7 mouse cellular contexts compared by ENCODE assay signal in the genomic region with DNA sequence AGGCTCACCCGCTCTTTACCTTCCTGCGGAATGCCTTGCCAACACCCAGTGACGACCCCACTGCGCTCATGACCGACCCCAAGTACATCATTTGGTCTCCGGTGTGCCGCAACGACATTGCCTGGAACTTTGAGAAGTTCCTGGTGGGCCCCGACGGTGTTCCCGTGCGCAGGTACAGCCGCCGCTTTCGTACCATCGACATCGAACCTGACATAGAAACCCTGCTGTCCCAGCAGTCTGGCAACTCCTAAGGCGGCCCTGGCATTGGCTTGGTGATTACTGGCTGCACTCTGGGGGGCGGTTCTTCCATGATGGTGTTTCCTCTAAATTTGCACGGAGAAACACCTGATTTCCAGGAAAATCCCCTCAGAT. TPM values are rescaled to one million over a fixed set of nuclear protein-coding genes. Genes with fewer than 3 reads are reported as not detected.
DNase-seq lines count a peak whose midpoint lies in the region; ATAC-seq and TF ChIP-seq lines count a peak whose summit lies in the region.

No protein-coding gene starts in this region.

- H3K79me3 ChIP-seq in C2C12 (ENCODE audit: low read depth): peaks cover 12% of the 10 kb centered on the region

- peak overlapping the region; percentile 95 for H3K27ac ChIP-seq in embryonic facial prominence, embryonic 12.5 days
- H3K27ac ChIP-seq in liver, embryonic 11.5 days (ENCODE audit: low read depth, low read length): peak overlapping the region; percentile 98
- H3K27ac ChIP-seq in neural tube, embryonic 13.5 days (replicated peaks): peak overlapping the region; percentile 95

- WGBS in embryonic facial prominence, embryonic 12.5 days: 8% methylated on average over 20 of the region's 20 CpGs
- WGBS in liver, embryonic 11.5 days: 4% methylated on average over 20 of the region's 20 CpGs
- WGBS in neural tube, embryonic 13.5 days: 14% methylated on average over 20 of the region's 20 CpGs

- H3K9ac ChIP-seq in embryonic facial prominence, embryonic 12.5 days: peak overlapping the region; percentile 84
- peak overlapping the region; percentile 89 for H3K9ac ChIP-seq in liver, embryonic 11.5 days (ENCODE audit: low read depth, low read length)
- peak overlapping the region; percentile 95 for H3K9ac ChIP-seq in neural tube, embryonic 13.5 days

- ATAC-seq in embryonic facial prominence, embryonic 12.5 days (ENCODE audit: insufficient number of reproducible peaks, insufficient read depth, low FRiP score, low TSS enrichment): no peak
- ATAC-seq in liver, embryonic 11.5 days (replicated peaks; ENCODE audit: low FRiP score): no peak
- no peak for ATAC-seq in neural tube, embryonic 13.5 days (ENCODE audit: low read depth)

- H3K9me3 ChIP-seq in embryonic facial prominence, embryonic 12.5 days: no peaks in the 10 kb centered on the region
- H3K9me3 ChIP-seq in liver, embryonic 11.5 days (ENCODE audit: control insufficient read depth, low read length): no peaks in the 10 kb centered on the region
- H3K9me3 ChIP-seq in neural tube, embryonic 13.5 days: no peaks in the 10 kb centered on the region

- H3K4me3 ChIP-seq in C2C12 (ENCODE audit: insufficient read depth, poor library complexity, severe bottlenecking): peak overlapping the region; percentile 70
- peak overlapping the region; percentile 71 for H3K4me3 ChIP-seq in embryonic facial prominence, embryonic 12.5 days
- peak overlapping the region; percentile 71 for H3K4me3 ChIP-seq in liver, embryonic 11.5 days (ENCODE audit: low read depth, low read length)
- H3K4me3 ChIP-seq in neural tube, embryonic 13.5 days: peak overlapping the region; percentile 72

- peak overlapping the region; percentile 78 for H3K4me2 ChIP-seq in embryonic facial prominence, embryonic 12.5 days (replicated peaks)
- H3K4me2 ChIP-seq in liver, embryonic 11.5 days: peak overlapping the region; percentile 74
- H3K4me2 ChIP-seq in neural tube, embryonic 13.5 days: peak overlapping the region; percentile 77

- H3K79me2 ChIP-seq in C2C12 (ENCODE audit: control insufficient read depth, insufficient read depth): peaks cover 17% of the 10 kb centered on the region

- TF ChIP-seq CTCF in C2C12 (IDR thresholded peaks at IDR 0.05; ENCODE audit: control insufficient read depth, insufficient read depth, insufficient read length): no peak

- H3K27me3 ChIP-seq in C2C12 (ENCODE audit: control insufficient read depth, insufficient read depth, insufficient read length): no peaks in the 10 kb centered on the region
- no peaks in the 10 kb centered on the region for H3K27me3 ChIP-seq in embryonic facial prominence, embryonic 12.5 days
- no peaks in the 10 kb centered on the region for H3K27me3 ChIP-seq in liver, embryonic 11.5 days (replicated peaks; ENCODE audit: control insufficient read depth, insufficient read depth, low read length)
- H3K27me3 ChIP-seq in neural tube, embryonic 13.5 days: no peaks in the 10 kb centered on the region

- peak; percentile 47 for DNase-seq in NIH3T3 (ENCODE audit: low read depth)
- DNase-seq in heart, postnatal 36 days: peak; percentile 33 to 34
- peak; percentile 52 for DNase-seq in liver, embryonic 11.5 days (ENCODE audit: low spot score)
- DNase-seq in frontal cortex, adult 2 months (ENCODE audit: extremely low spot score in 1 of 2, low spot score in 1 of 2): no peak

- peaks cover 19% of the 10 kb centered on the region for H3K4me1 ChIP-seq in embryonic facial prominence, embryonic 12.5 days
- peaks cover 48% of the 10 kb centered on the region for H3K4me1 ChIP-seq in liver, embryonic 11.5 days (replicated peaks; ENCODE audit: control insufficient read depth, insufficient read depth, low read length)
- peaks cover 30% of the 10 kb centered on the region for H3K4me1 ChIP-seq in neural tube, embryonic 13.5 days (replicated peaks)

- H3K36me3 ChIP-seq in C2C12 (ENCODE audit: control insufficient read depth, insufficient read depth): peaks cover 42% of the 10 kb centered on the region
- H3K36me3 ChIP-seq in embryonic facial prominence, embryonic 12.5 days: peaks cover 15% of the 10 kb centered on the region
- H3K36me3 ChIP-seq in liver, embryonic 11.5 days (ENCODE audit: control insufficient read depth, insufficient read depth, low read length): peaks cover 14% of the 10 kb centered on the region
- H3K36me3 ChIP-seq in neural tube, embryonic 13.5 days: peaks cover 20% of the 10 kb centered on the region

- peak overlapping the region; percentile 43 for H3ac ChIP-seq in C2C12 (ENCODE audit: control insufficient read depth, insufficient read length, low read depth)

- intact Hi-C loops in heart, postnatal 36 days (cut with DNase I): loop anchor here (1.0 to 2.0 kb wide), 2 partner anchors 15 to 34 kb away; partner anchors contain the start of genes Rhoa and Tcta

TF ChIP-seq in C2C12, 6 proteins besides CTCF, POLR2A, EP300 and RAD21:
- TF ChIP-seq FOSL1 (IDR thresholded peaks at IDR 0.05; ENCODE audit: insufficient read depth, low read length, poor library complexity, severe bottlenecking) (no peak), MYOG (IDR thresholded peaks at IDR 0.05; ENCODE audit: control insufficient read depth, extremely low read depth, insufficient read length) (no peak), MAX (IDR thresholded peaks at IDR 0.05) (no peak), MYOD1 (IDR thresholded peaks at IDR 0.05; ENCODE audit: control insufficient read depth, insufficient read length, low read depth) (no peak)

RNA-seq across cellular contexts. Expression of gene Gpx1, which starts 1.2 kb away (rescaled TPM):
- polyA plus RNA-seq in C2C12 (2012; fragmentation: generic; extraction: Trizol): 667 TPM
- polyA plus RNA-seq in embryonic facial prominence, embryonic 12.5 days (2016; fragmentation: Nextera tagmentation; extraction: Ambion mirVana): 798 and 814 TPM in 2 replicates
- total RNA-seq in heart, postnatal 36 days (2021): 100 to 1,000 TPM; 103 to 108 TPM
- polyA plus RNA-seq in liver, embryonic 11.5 days (2014; fragmentation: Nextera tagmentation; extraction: Ambion mirVana): 2,990 and 3,052 TPM in 2 replicates
- polyA plus RNA-seq in neural tube, embryonic 13.5 days (2015; fragmentation: Nextera tagmentation; extraction: Ambion mirVana): 548 and 562 TPM in 2 replicates
- 271 and 307 TPM in 2 replicates for polyA plus RNA-seq in frontal cortex, adult 2 months (2012; rRNA removed)

RNA-seq across cellular contexts. Expression of gene Usp4, which starts 7.8 kb away (rescaled TPM):
- 82.3 TPM for polyA plus RNA-seq in C2C12 (2012; fragmentation: generic; extraction: Trizol)
- polyA plus RNA-seq in embryonic facial prominence, embryonic 12.5 days (2016; fragmentation: Nextera tagmentation; extraction: Ambion mirVana): 122 and 124 TPM in 2 replicates
- total RNA-seq in heart, postnatal 36 days (2021): 10 to 100 TPM; 69.7 to 74.8 TPM
- 114 and 122 TPM in 2 replicates for polyA plus RNA-seq in liver, embryonic 11.5 days (2014; fragmentation: Nextera tagmentation; extraction: Ambion mirVana)
- 121 and 129 TPM in 2 replicates for polyA plus RNA-seq in neural tube, embryonic 13.5 days (2015; fragmentation: Nextera tagmentation; extraction: Ambion mirVana)
- 116 and 128 TPM in 2 replicates for polyA plus RNA-seq in frontal cortex, adult 2 months (2012; rRNA removed)

RNA-seq across cellular contexts. Expression of gene Tcta, which starts 33.9 kb away (rescaled TPM):
- polyA plus RNA-seq in C2C12 (2012; fragmentation: generic; extraction: Trizol): 13.7 TPM
- 28.1 and 28.7 TPM in 2 replicates for polyA plus RNA-seq in embryonic facial prominence, embryonic 12.5 days (2016; fragmentation: Nextera tagmentation; extraction: Ambion mirVana)
- total RNA-seq in heart, postnatal 36 days (2021): 10 to 100 TPM; 59.3 to 62.3 TPM
- polyA plus RNA-seq in liver, embryonic 11.5 days (2014; fragmentation: Nextera tagmentation; extraction: Ambion mirVana): 14.9 and 16.1 TPM in 2 replicates
- polyA plus RNA-seq in neural tube, embryonic 13.5 days (2015; fragmentation: Nextera tagmentation; extraction: Ambion mirVana): 51.9 and 62.2 TPM in 2 replicates
- polyA plus RNA-seq in frontal cortex, adult 2 months (2012; rRNA removed): 47.5 and 53.5 TPM in 2 replicates

RNA-seq across cellular contexts. Expression of gene Rhoa, which starts 33.9 kb away (rescaled TPM):
- 300 TPM for polyA plus RNA-seq in C2C12 (2012; fragmentation: generic; extraction: Trizol)
- 380 and 391 TPM in 2 replicates for polyA plus RNA-seq in embryonic facial prominence, embryonic 12.5 days (2016; fragmentation: Nextera tagmentation; extraction: Ambion mirVana)
- total RNA-seq in heart, postnatal 36 days (2021): 100 to 1,000 TPM; 237 to 241 TPM
- polyA plus RNA-seq in liver, embryonic 11.5 days (2014; fragmentation: Nextera tagmentation; extraction: Ambion mirVana): 254 and 264 TPM in 2 replicates
- polyA plus RNA-seq in neural tube, embryonic 13.5 days (2015; fragmentation: Nextera tagmentation; extraction: Ambion mirVana): 309 and 338 TPM in 2 replicates
- 153 and 170 TPM in 2 replicates for polyA plus RNA-seq in frontal cortex, adult 2 months (2012; rRNA removed)

RNA-seq across cellular contexts. Expression of gene Amt, which starts 43.2 kb away (rescaled TPM):
- polyA plus RNA-seq in C2C12 (2012; fragmentation: generic; extraction: Trizol): 0.71 TPM
- polyA plus RNA-seq in embryonic facial prominence, embryonic 12.5 days (2016; fragmentation: Nextera tagmentation; extraction: Ambion mirVana): 17.4 and 17.5 TPM in 2 replicates
- total RNA-seq in heart, postnatal 36 days (2021): 1 to 10 TPM; 4.0 to 5.2 TPM
- 16.0 and 16.5 TPM in 2 replicates for polyA plus RNA-seq in liver, embryonic 11.5 days (2014; fragmentation: Nextera tagmentation; extraction: Ambion mirVana)
- 29.1 and 30.6 TPM in 2 replicates for polyA plus RNA-seq in neural tube, embryonic 13.5 days (2015; fragmentation: Nextera tagmentation; extraction: Ambion mirVana)
- polyA plus RNA-seq in frontal cortex, adult 2 months (2012; rRNA removed): 57.5 and 60.3 TPM in 2 replicates

Comparison
In these comparisons a context has a peak if more than half of its experiments do, and no peak if none do; other contexts are left out.
1. DNase-seq: peak in NIH3T3 (single experiment), heart, postnatal 36 days (2 of 2) and liver, embryonic 11.5 days (single experiment); none in frontal cortex, adult 2 months (0 of 2).
2. Peak in every context shown above with its lines, with median percentiles within 50 percentile points of each other: H3K4me3 ChIP-seq, H3K27ac ChIP-seq, H3K4me2 ChIP-seq and H3K9ac ChIP-seq.